Mouse (Mus musculus): ENCODE results near the gene Slc25a11. TPM values are rescaled to one million over a fixed set of nuclear protein-coding genes. Genes with fewer than 3 reads are reported as not detected.

The Slc25a11 gene
- polyA plus RNA-seq, 1 experiment from 2014 or later, result 153 TPM

DNA sequence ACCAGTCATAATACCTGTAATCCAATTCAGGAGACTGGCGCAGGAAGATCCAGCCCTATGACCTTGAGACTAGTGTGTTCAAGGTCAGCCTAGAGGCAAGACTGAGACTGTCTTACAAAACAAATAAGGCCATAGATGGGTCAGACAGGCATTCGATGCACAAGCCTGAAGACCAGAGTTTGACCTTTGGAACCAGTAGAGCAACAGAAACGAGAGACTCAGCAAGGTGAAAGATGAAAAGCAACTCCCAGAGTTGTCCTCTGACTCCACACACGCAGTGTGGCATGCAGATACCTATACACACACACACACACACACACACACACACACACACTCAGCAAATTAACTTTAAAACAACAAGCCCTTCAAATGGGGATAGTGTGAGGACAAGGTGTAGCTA, 20.4 kb downstream of the Slc25a11 start:
- Histone ChIP-seq H3K4me3 (no peak overlapping the region), H3K27me3 (no peaks in the 10 kb centered on the region), H3K9me3 (no peaks in the 10 kb centered on the region), H3K4me2 (no peak overlapping the region), H3K4me1 (replicated peaks) (no peaks in the 10 kb centered on the region), H3K36me3 (no peaks in the 10 kb centered on the region), H3K9ac (no peak overlapping the region), H3K27ac (replicated peaks) (no peak overlapping the region)
- WGBS, result 73% methylated on average over 4 of the region's 4 CpGs
- no peak for ATAC-seq (ENCODE audit: low read depth)

DNA sequence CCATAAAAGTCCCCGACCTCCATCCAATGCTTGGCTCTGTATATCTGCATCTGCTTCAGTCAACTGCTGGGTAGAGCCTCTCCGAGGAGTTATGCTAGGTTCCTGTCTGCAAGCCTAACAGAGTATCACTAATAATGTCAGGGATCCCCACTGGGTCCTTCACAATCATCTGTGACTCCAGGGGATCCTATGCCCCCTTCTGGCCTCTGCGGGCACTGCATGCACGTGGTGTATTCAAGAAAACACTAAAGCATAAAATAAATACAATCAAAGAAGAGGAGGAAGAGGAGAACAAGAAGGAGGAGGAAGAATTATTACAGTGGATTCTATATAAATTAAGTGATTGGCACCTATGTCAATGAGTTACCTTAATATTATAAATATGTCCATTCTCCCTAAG, 21.8 kb downstream of the Slc25a11 start:
- Histone ChIP-seq H3K36me3 (no peaks in the 10 kb centered on the region), H3K9ac (no peak overlapping the region), H3K27ac (replicated peaks) (no peak overlapping the region), H3K4me3 (no peak overlapping the region), H3K27me3 (no peaks in the 10 kb centered on the region), H3K9me3 (no peaks in the 10 kb centered on the region), H3K4me1 (replicated peaks) (no peaks in the 10 kb centered on the region), H3K4me2 (no peak overlapping the region)
- ATAC-seq (ENCODE audit: low read depth), result no peak
- 47% methylated on average over 4 of the region's 4 CpGs for whole genome bisulfite sequencing

DNA sequence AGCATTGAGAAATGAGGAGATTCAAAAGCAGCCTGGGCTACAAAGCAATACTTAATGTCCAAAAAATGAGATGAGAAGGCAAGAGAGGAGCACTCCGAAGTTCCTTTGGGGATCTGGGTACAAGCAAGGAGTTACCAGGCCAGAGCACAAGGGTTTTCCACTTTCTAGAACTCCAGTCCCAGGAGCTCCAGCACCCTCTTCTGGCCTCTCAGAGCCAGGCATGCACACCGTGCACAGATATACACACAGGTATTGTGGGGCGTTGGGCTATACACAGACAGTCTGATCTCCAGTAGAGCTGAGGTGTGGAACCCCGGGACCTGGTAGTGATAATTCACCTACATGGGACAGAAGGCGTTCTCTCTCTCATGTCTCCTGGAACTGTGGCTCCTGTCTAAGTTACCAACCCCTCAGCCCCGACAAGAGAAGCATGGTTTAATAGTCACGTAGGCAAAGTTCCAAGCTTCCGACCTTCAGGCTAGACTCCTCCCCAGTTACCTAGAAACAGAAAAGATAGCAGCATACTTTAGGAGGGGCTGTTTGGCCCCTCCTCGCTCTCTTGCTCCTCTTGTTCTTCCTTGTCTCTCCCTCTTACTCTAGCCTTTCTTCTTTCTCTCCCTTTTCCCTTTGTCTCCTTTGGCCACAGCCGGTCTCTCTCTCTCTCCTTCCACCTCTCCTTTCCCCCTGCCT, 24.1 kb downstream of the Slc25a11 start:
- Histone ChIP-seq H3K9me3 (no peaks in the 10 kb centered on the region), H3K4me3 (no peak overlapping the region), H3K36me3 (no peaks in the 10 kb centered on the region), H3K27me3 (no peaks in the 10 kb centered on the region), H3K4me2 (no peak overlapping the region), H3K4me1 (replicated peaks) (no peaks in the 10 kb centered on the region), H3K9ac (no peak overlapping the region), H3K27ac (replicated peaks) (no peak overlapping the region)
- WGBS, result 82% methylated on average over 10 of the region's 10 CpGs
- ATAC-seq (ENCODE audit: low read depth), result no peak

DNA sequence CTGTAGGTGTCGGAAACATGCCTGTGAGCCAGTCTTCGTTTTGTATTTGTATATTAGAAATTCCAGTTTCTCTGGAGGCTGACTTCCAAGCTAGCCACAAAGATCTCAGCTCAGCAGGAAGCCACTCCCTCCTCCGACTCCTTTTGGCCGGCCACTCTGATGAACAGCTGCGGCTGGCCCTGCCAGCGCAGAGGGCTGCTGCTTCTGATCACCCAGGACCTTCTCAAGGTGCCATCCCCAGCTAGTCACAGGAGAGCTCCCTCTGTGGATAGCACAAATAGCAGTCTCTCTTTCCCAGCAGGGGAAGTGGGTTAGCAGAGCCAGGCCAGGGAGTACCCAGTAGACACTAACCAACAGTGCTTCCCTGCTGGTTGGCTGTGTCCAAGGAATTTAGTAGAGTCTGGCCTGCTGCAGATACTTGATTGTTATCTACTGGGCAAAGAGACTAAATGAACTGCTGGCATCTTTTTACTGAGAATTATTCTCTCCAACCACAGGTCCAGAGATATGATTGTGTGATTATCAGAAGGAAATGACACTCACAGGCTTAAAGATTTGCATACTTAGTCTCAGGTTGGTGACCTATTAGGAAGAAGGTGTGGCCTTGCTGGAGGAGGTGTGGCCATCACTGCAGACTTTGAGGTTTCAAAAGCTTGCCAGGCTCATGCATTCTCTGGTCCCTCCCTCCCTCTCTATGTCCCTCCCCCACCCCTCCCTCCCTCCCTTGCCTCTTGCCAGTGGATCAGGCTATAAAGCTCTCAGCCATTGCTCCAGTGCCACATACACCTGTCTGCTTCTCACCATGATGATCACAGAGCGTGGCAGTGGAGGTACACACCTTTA, 25.1 kb downstream of the Slc25a11 start:
- Histone ChIP-seq H3K9ac (no peak overlapping the region), H3K36me3 (no peaks in the 10 kb centered on the region), H3K9me3 (no peaks in the 10 kb centered on the region), H3K27me3 (no peaks in the 10 kb centered on the region), H3K4me1 (replicated peaks) (no peaks in the 10 kb centered on the region), H3K4me3 (no peak overlapping the region), H3K27ac (replicated peaks) (no peak overlapping the region), H3K4me2 (no peak overlapping the region)
- ATAC-seq (ENCODE audit: low read depth), result no peak
- 45% methylated on average over 7 of the region's 7 CpGs for WGBS

DNA sequence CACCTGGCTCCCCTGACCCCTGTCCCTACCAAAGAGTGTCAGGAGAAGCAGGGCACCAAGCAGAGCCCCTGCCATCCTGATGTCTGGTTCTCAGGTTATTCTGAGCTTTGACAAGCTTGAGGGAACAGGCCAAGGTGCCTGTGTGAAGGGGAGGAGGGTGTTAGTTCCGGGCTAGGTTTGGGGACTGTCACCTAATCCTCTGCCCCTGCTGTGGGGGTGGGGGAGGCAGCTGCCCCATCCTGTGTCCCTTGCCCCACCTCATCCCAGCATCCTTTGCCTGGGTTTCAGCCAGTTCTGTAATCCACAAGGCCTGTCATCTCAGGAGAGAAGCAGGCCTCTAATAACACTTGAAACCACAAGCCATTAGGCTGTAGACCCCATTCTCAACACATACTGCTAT, 28.2 kb downstream of the Slc25a11 start, which contains the start of gene Chrne:
Gene Chrne (minus strand): TSS at position 116 of the 400 bp plus-strand sequence.
- Histone ChIP-seq H3K36me3 (0 out of 2 replicates have a peak, but pooled peaks cover 3% of the 10 kb centered on the region), H3K27ac (replicated peaks) (no peak within 1 kb of the TSS), H3K4me1 (replicated peaks) (peaks cover 10% of the 10 kb centered on the region), H3K9me3 (no peaks in the 10 kb centered on the region), H3K4me2 (no peak within 1 kb of the TSS), H3K4me3 (no peak within 1 kb of the TSS), H3K27me3 (peaks cover 8% of the 10 kb centered on the region; the same call in 1 of the 2 replicates), H3K9ac (no peak within 1 kb of the TSS)
- ATAC-seq (ENCODE audit: low read depth), result no peak
- WGBS, result 59% methylated on average over 1 of the region's 1 CpGs

DNA sequence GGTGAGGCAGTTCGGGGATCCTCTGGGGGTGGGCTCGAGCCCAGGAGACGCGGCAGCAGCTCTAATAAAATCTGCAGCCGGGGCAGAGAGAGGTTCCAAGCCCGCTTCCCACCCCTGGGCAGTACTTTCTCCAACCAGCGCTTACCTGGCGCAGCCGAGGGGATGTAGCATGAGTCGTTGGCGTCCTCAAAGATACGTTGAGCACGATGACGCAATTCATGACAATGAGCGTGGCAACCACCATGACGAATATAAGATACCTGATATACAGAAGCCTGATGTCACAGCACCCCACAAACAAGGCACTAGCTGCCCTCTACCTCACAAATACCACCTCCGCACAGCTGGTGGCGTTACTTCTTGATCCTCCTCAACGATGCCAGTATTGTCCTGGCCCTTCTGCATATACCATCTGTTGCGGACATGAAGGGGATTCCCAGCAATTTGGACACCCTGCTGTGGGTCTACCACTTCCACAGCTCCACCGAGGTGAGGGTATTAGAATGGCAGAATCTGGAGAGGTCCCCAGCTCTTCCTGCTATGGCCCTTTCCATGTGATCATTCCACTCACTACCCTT, 31.7 kb downstream of the Slc25a11 start, which contains the start of gene 4930544D05Rik:
Gene 4930544D05Rik (plus strand): TSS at position 333 of the 578 bp plus-strand sequence.
- Histone ChIP-seq H3K27me3 (peaks cover 8% of the 10 kb centered on the region; the same call in 1 of the 2 replicates), H3K4me1 (replicated peaks) (peaks cover 10% of the 10 kb centered on the region), H3K4me3 (peak within 1 kb of the TSS; percentile 21), H3K9ac (peak within 1 kb of the TSS; percentile 58), H3K9me3 (no peaks in the 10 kb centered on the region), H3K36me3 (peaks cover 34% of the 10 kb centered on the region), H3K27ac (replicated peaks) (no peak within 1 kb of the TSS), H3K4me2 (peak within 1 kb of the TSS; percentile 51)
- ATAC-seq (ENCODE audit: low read depth), result no peak; the same call in 1 of the 2 replicates
- 13% methylated on average over 21 of the region's 21 CpGs for WGBS

DNA sequence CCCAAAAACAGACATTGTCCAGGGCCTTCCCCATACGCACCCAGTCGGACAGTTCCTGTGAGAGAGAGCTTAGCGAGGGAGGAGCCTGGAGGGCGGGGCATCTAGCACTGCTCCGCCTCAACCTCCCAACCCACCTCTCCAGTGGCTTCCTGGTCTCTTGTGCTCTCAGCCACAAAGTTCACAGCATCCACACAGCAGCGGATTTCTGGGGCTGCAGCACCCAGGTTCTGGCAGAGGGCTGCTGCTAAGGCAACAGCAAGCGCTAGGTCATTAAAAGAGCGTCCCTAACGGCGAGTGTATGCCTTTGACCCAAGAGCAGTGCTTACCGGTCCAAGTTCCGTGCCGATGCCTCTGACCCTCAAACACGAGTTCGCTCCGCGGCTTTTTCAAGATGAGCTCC, 32.2 kb downstream of the Slc25a11 start:
- peak overlapping the region; percentile 21 for H3K4me3 ChIP-seq
- peak overlapping the region; percentile 58 for H3K9ac ChIP-seq
- peaks cover 40% of the 10 kb centered on the region for H3K36me3 ChIP-seq
- H3K4me1 ChIP-seq (replicated peaks), result peaks cover 10% of the 10 kb centered on the region
- H3K9me3 ChIP-seq, result no peaks in the 10 kb centered on the region
- peaks cover 8% of the 10 kb centered on the region; the same call in 1 of the 2 replicates for H3K27me3 ChIP-seq
- ATAC-seq (ENCODE audit: low read depth), result peak; percentile 74; the same call in 1 of the 2 replicates
- WGBS, result 3% methylated on average over 17 of the region's 17 CpGs
- H3K4me2 ChIP-seq, result peak overlapping the region; percentile 51
- H3K27ac ChIP-seq (replicated peaks), result no peak overlapping the region

DNA sequence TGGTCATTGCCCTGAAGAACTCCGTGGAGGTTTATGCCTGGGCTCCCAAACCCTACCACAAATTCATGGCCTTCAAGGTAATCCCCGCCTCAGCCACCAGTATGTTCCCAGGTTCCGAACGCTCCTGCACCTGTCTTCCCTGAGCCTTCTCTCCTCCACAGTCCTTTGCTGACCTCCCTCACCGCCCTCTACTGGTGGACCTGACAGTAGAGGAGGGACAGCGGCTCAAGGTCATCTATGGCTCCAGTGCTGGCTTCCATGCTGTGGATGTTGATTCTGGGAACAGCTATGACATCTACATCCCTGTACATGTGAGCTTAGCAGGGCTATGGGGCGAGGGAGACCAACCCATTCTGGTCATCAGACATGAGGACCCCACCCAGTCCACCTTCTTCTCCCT, 34.8 kb downstream of the Slc25a11 start:
- H3K9me3 ChIP-seq, result no peaks in the 10 kb centered on the region
- H3K4me3 ChIP-seq, result no peak overlapping the region
- H3K4me1 ChIP-seq (replicated peaks), result peaks cover 10% of the 10 kb centered on the region
- no peak overlapping the region for H3K4me2 ChIP-seq
- H3K9ac ChIP-seq, result no peak overlapping the region
- 83% methylated on average over 7 of the region's 7 CpGs for WGBS
- H3K27ac ChIP-seq (replicated peaks), result no peak overlapping the region
- no peak for ATAC-seq (ENCODE audit: low read depth)
- H3K27me3 ChIP-seq, result peaks cover 8% of the 10 kb centered on the region; the same call in 1 of the 2 replicates
- H3K36me3 ChIP-seq, result peaks cover 65% of the 10 kb centered on the region

DNA sequence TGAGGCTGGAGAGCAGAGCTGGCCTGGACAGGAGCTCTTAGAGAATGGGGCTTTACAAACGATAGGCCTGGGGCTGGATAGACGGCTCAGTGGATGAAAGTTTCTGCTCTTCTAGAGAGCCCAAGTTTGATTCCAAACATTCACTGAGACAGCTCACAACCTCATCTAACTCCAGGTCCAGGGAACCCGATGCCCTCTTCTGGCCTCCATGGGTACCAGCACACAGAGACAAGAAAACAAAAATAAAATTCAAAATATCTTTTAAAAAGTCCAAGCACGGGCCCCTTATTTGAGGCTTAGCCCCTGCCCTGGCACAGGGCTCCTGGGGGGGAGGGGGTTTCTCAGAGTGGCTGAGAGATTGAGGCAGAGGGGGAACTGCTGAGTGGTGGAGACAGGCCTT, 36.5 kb downstream of the Slc25a11 start:
- Histone ChIP-seq H3K36me3 (peaks cover 80% of the 10 kb centered on the region), H3K9ac (no peak overlapping the region), H3K4me1 (replicated peaks) (peaks cover 10% of the 10 kb centered on the region), H3K4me3 (no peak overlapping the region), H3K27ac (replicated peaks) (no peak overlapping the region), H3K27me3 (0 out of 2 replicates have a peak, but pooled peaks cover 4% of the 10 kb centered on the region), H3K4me2 (no peak overlapping the region), H3K9me3 (no peaks in the 10 kb centered on the region)
- ATAC-seq (ENCODE audit: low read depth), result no peak
- 93% methylated on average over 4 of the region's 4 CpGs for WGBS

DNA sequence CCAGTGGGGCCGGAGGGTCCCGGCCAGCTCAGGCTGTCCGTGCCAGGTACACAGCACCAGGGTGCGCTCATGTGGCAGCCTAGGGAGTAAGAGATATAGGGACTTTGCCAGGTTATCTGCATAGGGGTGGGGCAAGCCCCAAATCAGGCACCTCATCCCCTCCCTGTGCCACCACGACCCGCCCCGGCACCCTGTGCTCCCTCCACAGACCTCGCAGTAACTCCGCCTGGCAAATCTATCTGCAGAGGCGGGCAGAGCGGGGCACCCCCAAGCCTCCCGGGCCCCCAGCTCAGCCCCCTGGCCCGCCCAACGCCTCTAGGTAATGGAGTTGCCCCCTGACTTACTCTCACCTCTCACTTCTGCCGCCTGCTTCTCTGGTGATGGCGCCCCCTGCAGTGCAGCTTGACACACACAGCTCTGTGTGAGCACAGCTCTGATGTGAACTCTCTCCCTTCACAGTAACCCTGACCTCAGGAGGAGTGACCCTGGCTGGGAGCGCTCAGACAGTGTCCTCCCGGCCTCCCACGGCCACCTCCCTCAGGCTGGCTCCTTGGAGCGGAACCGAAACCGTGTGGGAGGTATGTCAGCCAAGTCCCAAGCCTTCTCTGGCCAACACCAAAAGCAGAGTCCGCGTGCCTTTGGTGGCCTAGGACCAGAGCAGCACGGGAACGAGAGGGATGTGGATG, 38.8 kb downstream of the Slc25a11 start:
- peaks cover 99% of the 10 kb centered on the region for H3K36me3 ChIP-seq
- ATAC-seq (ENCODE audit: low read depth), result no peak
- no peaks in the 10 kb centered on the region for H3K27me3 ChIP-seq
- H3K4me3 ChIP-seq, result no peak overlapping the region
- no peaks in the 10 kb centered on the region for H3K9me3 ChIP-seq
- no peak overlapping the region for H3K4me2 ChIP-seq
- no peaks in the 10 kb centered on the region for H3K4me1 ChIP-seq (replicated peaks)
- 87% methylated on average over 26 of the region's 26 CpGs for WGBS
- no peak overlapping the region for H3K27ac ChIP-seq (replicated peaks)
- no peak overlapping the region for H3K9ac ChIP-seq

DNA sequence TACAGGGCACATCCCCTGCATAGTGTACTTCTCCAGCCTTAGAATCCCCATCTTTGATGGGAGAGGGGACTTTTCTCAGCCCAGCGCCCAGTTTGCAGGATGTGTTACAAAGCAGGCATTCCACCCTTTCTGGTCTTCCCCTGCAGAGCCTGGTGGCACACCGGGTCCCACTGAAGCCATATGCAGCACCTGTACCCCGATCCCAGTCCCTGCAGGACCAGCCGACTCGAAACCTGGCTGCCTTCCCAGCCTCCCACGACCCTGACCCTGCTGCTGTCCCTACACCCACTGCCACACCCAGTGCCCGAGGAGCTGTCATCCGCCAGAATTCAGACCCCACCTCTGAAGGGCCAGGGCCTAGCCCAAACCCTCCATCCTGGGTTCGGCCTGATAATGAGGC, 39.7 kb downstream of the Slc25a11 start:
- H3K9me3 ChIP-seq, result no peaks in the 10 kb centered on the region
- H3K36me3 ChIP-seq, result peaks cover 97% of the 10 kb centered on the region
- H3K9ac ChIP-seq, result no peak overlapping the region
- no peak for ATAC-seq (ENCODE audit: low read depth)
- no peak overlapping the region for H3K4me3 ChIP-seq
- H3K4me1 ChIP-seq (replicated peaks), result no peaks in the 10 kb centered on the region
- H3K4me2 ChIP-seq, result no peak overlapping the region
- no peak overlapping the region for H3K27ac ChIP-seq (replicated peaks)
- H3K27me3 ChIP-seq, result no peaks in the 10 kb centered on the region
- 94% methylated on average over 9 of the region's 9 CpGs for whole genome bisulfite sequencing
